Mouse (Mus musculus): ENCODE data around the gene Gaa. TPM values are rescaled to one million over a fixed set of nuclear protein-coding genes. Genes with fewer than 3 reads are reported as not detected.
A peak's percentile ranks its signal among the peaks of the same experiment; 100 is the strongest.
"Not testable (repeated sequence)": the region's sequence is repeated elsewhere in the genome, so short reads cannot be mapped to it uniquely, and the experiment has no call there.

The Gaa gene
- polyA plus RNA-seq, 1 experiment from 2014 or later = 12.6 TPM

GRCm38 (mm10) chr11:119259977-119260376 is 7.7 kb upstream of the Gaa start:
- no peak overlapping the region for H3K4me3 ChIP-seq (ENCODE audit: low read depth, low read length)
- H3K4me2 ChIP-seq (replicated peaks; ENCODE audit: low read depth, low read length) = no peak overlapping the region
- no peak overlapping the region for H3K9ac ChIP-seq (ENCODE audit: low read depth, low read length)
- ATAC-seq (ENCODE audit: low FRiP score) (no peak), DNase-seq (ENCODE audit: low spot score) (no peak)
- no peaks in the 10 kb centered on the region for H3K9me3 ChIP-seq (ENCODE audit: control insufficient read depth, low read length)
- no peaks in the 10 kb centered on the region for H3K4me1 ChIP-seq (replicated peaks; ENCODE audit: control insufficient read depth, insufficient read depth, low read length)
- no peaks in the 10 kb centered on the region for H3K27me3 ChIP-seq (ENCODE audit: control insufficient read depth, insufficient read depth, low read length)
- no peaks in the 10 kb centered on the region for H3K36me3 ChIP-seq (ENCODE audit: control insufficient read depth, insufficient read depth, low read length)
- H3K27ac ChIP-seq (ENCODE audit: low read depth, low read length) = no peak overlapping the region
- WGBS = 89% methylated on average over 8 of the region's 8 CpGs

- Histone ChIP-seq H3K4me3 (ENCODE audit: low read depth, low read length) (no peak overlapping the region), H3K9me3 (ENCODE audit: control insufficient read depth, low read length) (no peaks in the 10 kb centered on the region), H3K36me3 (ENCODE audit: control insufficient read depth, insufficient read depth, low read length) (no peaks in the 10 kb centered on the region), H3K9ac (ENCODE audit: low read depth, low read length) (no peak overlapping the region), H3K4me2 (replicated peaks; ENCODE audit: low read depth, low read length) (no peak overlapping the region), H3K27ac (ENCODE audit: low read depth, low read length) (no peak overlapping the region), H3K27me3 (ENCODE audit: control insufficient read depth, insufficient read depth, low read length) (no peaks in the 10 kb centered on the region), H3K4me1 (replicated peaks; ENCODE audit: control insufficient read depth, insufficient read depth, low read length) (peaks cover 8% of the 10 kb centered on the region; the same call in 1 of the 2 replicates)
- DNase-seq (ENCODE audit: low spot score) (no peak), ATAC-seq (ENCODE audit: low FRiP score) (no peak)
- 91% methylated on average over 13 of the region's 13 CpGs for WGBS
These were observed 3.3 kb upstream of the Gaa start for GRCm38 (mm10) chr11:119264413-119264812.

- Histone ChIP-seq H3K4me3 (ENCODE audit: low read depth, low read length) (no peak overlapping the region), H3K4me2 (replicated peaks; ENCODE audit: low read depth, low read length) (no peak overlapping the region), H3K4me1 (replicated peaks; ENCODE audit: control insufficient read depth, insufficient read depth, low read length) (peaks cover 8% of the 10 kb centered on the region; the same call in 1 of the 2 replicates), H3K27me3 (ENCODE audit: control insufficient read depth, insufficient read depth, low read length) (no peaks in the 10 kb centered on the region), H3K27ac (ENCODE audit: low read depth, low read length) (no peak overlapping the region), H3K9ac (ENCODE audit: low read depth, low read length) (no peak overlapping the region), H3K9me3 (ENCODE audit: control insufficient read depth, low read length) (no peaks in the 10 kb centered on the region), H3K36me3 (ENCODE audit: control insufficient read depth, insufficient read depth, low read length) (no peaks in the 10 kb centered on the region)
- no peak for ATAC-seq (ENCODE audit: low FRiP score)
- WGBS = 75% methylated on average over 7 of the region's 7 CpGs
- DNase-seq (ENCODE audit: low spot score) = no peak
These were observed 1.9 kb upstream of the Gaa start for GRCm38 (mm10) chr11:119265811-119266210.

- ATAC-seq (ENCODE audit: low FRiP score) = peak; percentile 48
- DNase-seq (ENCODE audit: low spot score) = no peak
- no peaks in the 10 kb centered on the region for H3K36me3 ChIP-seq (ENCODE audit: control insufficient read depth, insufficient read depth, low read length)
- no peak overlapping the region for H3K27ac ChIP-seq (ENCODE audit: low read depth, low read length)
- H3K9ac ChIP-seq (ENCODE audit: low read depth, low read length) = no peak overlapping the region
- H3K27me3 ChIP-seq (ENCODE audit: control insufficient read depth, insufficient read depth, low read length) = no peaks in the 10 kb centered on the region
- H3K4me1 ChIP-seq (replicated peaks; ENCODE audit: control insufficient read depth, insufficient read depth, low read length) = peaks cover 8% of the 10 kb centered on the region; the same call in 1 of the 2 replicates
- no peaks in the 10 kb centered on the region for H3K9me3 ChIP-seq (ENCODE audit: control insufficient read depth, low read length)
- WGBS = 39% methylated on average over 6 of the region's 6 CpGs
- peak overlapping the region; percentile 89 for H3K4me2 ChIP-seq (replicated peaks; ENCODE audit: low read depth, low read length)
- H3K4me3 ChIP-seq (ENCODE audit: low read depth, low read length) = 0 out of 2 replicates have a peak overlapping the region, but pooled peaks have one; percentile 57
These were observed 429 bp upstream of the Gaa start for GRCm38 (mm10) chr11:119267241-119267674.

GRCm38 (mm10) chr11:119268557-119269195 is 989 bp downstream of the Gaa start:
- H3K4me1 ChIP-seq (replicated peaks; ENCODE audit: control insufficient read depth, insufficient read depth, low read length) = peaks cover 8% of the 10 kb centered on the region; the same call in 1 of the 2 replicates
- WGBS = 81% methylated on average over 16 of the region's 16 CpGs
- H3K27ac ChIP-seq (ENCODE audit: low read depth, low read length) = no peak overlapping the region
- no peaks in the 10 kb centered on the region for H3K36me3 ChIP-seq (ENCODE audit: control insufficient read depth, insufficient read depth, low read length)
- H3K4me2 ChIP-seq (replicated peaks; ENCODE audit: low read depth, low read length) = peak overlapping the region; percentile 89
- peak overlapping the region; percentile 60; the same call in 1 of the 2 replicates for H3K9ac ChIP-seq (ENCODE audit: low read depth, low read length)
- no peak; the same call in 1 of the 2 replicates for ATAC-seq (ENCODE audit: low FRiP score)
- H3K9me3 ChIP-seq (ENCODE audit: control insufficient read depth, low read length) = no peaks in the 10 kb centered on the region
- DNase-seq (ENCODE audit: low spot score) = no peak
- no peaks in the 10 kb centered on the region for H3K27me3 ChIP-seq (ENCODE audit: control insufficient read depth, insufficient read depth, low read length)
- peak overlapping the region; percentile 57 for H3K4me3 ChIP-seq (ENCODE audit: low read depth, low read length)

GRCm38 (mm10) chr11:119272492-119272891 is 4.8 kb downstream of the Gaa start:
- ATAC-seq (ENCODE audit: low FRiP score); H3K36me3 ChIP-seq (ENCODE audit: control insufficient read depth, insufficient read depth, low read length); H3K4me2 ChIP-seq (replicated peaks; ENCODE audit: low read depth, low read length); H3K27me3 ChIP-seq (ENCODE audit: control insufficient read depth, insufficient read depth, low read length); DNase-seq (ENCODE audit: low spot score); H3K9ac ChIP-seq (ENCODE audit: low read depth, low read length); H3K4me1 ChIP-seq (replicated peaks; ENCODE audit: control insufficient read depth, insufficient read depth, low read length); H3K27ac ChIP-seq (ENCODE audit: low read depth, low read length); H3K9me3 ChIP-seq (ENCODE audit: control insufficient read depth, low read length); H3K4me3 ChIP-seq (ENCODE audit: low read depth, low read length): not testable (repeated sequence)
- WGBS = 58% methylated on average over 3 of the region's 3 CpGs

GRCm38 (mm10) chr11:119273186-119273930 is 5.7 kb downstream of the Gaa start:
- 86% methylated on average over 8 of the region's 8 CpGs for WGBS
- Histone ChIP-seq H3K4me2 (replicated peaks; ENCODE audit: low read depth, low read length) (no peak overlapping the region), H3K36me3 (ENCODE audit: control insufficient read depth, insufficient read depth, low read length) (no peaks in the 10 kb centered on the region), H3K4me3 (ENCODE audit: low read depth, low read length) (no peak overlapping the region), H3K4me1 (replicated peaks; ENCODE audit: control insufficient read depth, insufficient read depth, low read length) (peaks cover 4% of the 10 kb centered on the region; the same call in 1 of the 2 replicates), H3K9ac (ENCODE audit: low read depth, low read length) (no peak overlapping the region), H3K27ac (ENCODE audit: low read depth, low read length) (no peak overlapping the region), H3K9me3 (ENCODE audit: control insufficient read depth, low read length) (no peaks in the 10 kb centered on the region), H3K27me3 (ENCODE audit: control insufficient read depth, insufficient read depth, low read length) (no peaks in the 10 kb centered on the region)
- ATAC-seq (ENCODE audit: low FRiP score) (no peak), DNase-seq (ENCODE audit: low spot score) (no peak)

DNA sequence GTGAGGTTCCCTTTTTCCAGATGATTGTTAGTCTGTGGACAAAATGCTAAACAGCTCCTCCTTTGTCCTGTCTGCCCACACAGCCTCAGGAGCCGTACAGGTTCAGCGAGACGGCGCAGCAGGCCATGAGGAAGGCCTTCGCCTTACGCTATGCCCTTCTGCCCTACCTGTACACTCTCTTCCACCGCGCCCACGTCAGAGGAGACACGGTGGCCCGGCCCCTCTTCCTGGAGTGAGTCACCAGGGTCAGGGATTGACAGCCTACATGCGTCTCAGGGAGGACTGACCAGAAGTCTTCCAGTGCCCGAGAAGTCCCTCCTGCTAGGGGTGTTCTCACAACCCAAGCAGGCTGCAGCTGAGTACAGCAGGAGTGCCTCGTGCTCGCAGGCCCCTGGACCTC is 13.3 kb downstream of the Gaa start:
- DNase-seq (ENCODE audit: low spot score) = no peak
- Histone ChIP-seq H3K27me3 (ENCODE audit: control insufficient read depth, insufficient read depth, low read length) (no peaks in the 10 kb centered on the region), H3K9ac (ENCODE audit: low read depth, low read length) (no peak overlapping the region), H3K4me3 (ENCODE audit: low read depth, low read length) (no peak overlapping the region), H3K9me3 (ENCODE audit: control insufficient read depth, low read length) (no peaks in the 10 kb centered on the region), H3K36me3 (ENCODE audit: control insufficient read depth, insufficient read depth, low read length) (no peaks in the 10 kb centered on the region), H3K4me1 (replicated peaks; ENCODE audit: control insufficient read depth, insufficient read depth, low read length) (no peaks in the 10 kb centered on the region), H3K27ac (ENCODE audit: low read depth, low read length) (no peak overlapping the region), H3K4me2 (replicated peaks; ENCODE audit: low read depth, low read length) (no peak overlapping the region)
- ATAC-seq (ENCODE audit: low FRiP score) = no peak
- 88% methylated on average over 15 of the region's 15 CpGs for WGBS
